Mouse (Mus musculus) MEL-GATA-1-ER (cell line): ENCODE measurements around the gene Ibtk.

Experiments
- DNase-seq: peaks from one replicate; pipeline ENCODE4 v3.0.0-alpha.2; 2012; ENCODE audit warnings: low read depth; ENCODE audit errors: extremely low read depth

Ibtk gene

GRCm38 (mm10) chr9:85701981-85702380, 47.2 kb downstream of the Ibtk start:
- DNase-seq = no peak

GRCm38 (mm10) chr9:85695606-85696005, 53.5 kb downstream of the Ibtk start:
- DNase-seq = no peak

GRCm38 (mm10) chr9:85693231-85694116, 55.7 kb downstream of the Ibtk start:
- no peak for DNase-seq

DNA sequence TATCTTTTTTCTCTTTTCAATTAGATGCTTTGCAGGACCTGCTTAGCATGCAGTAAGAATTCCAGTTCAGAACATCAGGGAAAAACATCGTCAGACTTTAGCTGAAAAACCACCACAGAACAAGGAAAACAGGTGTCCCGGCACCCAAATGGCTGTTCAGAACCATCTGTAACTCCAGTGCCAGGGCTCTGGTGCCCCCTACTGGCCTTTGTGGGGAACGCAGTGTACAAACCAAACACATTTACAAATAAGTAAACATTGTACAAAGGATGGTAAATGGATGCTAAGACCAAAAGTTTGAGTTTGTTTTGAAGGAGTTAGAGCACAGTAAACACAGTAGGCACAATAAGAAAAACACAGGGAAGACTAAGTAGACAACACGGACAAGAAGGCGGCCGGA, 64.1 kb downstream of the Ibtk start:
- no peak for DNase-seq

- DNase-seq = no peak
Observed at GRCm38 (mm10) chr9:85675131-85675905, 73.8 kb downstream of the Ibtk start.

DNA sequence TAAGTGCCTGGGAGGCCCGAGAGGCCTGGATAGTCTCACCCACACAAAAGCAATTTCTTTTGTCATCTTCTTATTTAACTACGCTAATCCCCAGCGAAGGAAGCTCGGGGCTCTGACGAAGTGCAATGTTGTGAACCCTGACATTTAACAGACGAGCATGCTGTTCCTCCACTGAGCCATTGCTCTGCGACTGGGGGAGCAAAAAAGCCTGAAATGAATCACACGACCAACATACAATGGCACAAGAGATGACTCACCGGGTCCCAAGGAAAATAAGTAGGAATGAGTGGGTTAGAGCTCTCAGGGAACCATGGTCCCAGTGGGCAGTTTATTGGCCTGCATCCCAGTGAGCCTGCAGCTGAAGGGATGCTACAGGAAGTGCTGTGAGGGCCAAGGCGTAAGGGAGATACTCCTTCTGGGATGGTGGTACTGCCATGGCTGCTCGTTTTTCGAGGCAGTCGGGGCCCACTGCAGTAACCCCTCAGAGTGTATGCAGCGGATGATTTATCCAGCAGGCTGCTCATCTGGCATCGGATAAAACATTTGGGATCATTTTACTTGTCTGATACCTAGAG, 75.1 kb downstream of the Ibtk start:
- DNase-seq = no peak

DNA sequence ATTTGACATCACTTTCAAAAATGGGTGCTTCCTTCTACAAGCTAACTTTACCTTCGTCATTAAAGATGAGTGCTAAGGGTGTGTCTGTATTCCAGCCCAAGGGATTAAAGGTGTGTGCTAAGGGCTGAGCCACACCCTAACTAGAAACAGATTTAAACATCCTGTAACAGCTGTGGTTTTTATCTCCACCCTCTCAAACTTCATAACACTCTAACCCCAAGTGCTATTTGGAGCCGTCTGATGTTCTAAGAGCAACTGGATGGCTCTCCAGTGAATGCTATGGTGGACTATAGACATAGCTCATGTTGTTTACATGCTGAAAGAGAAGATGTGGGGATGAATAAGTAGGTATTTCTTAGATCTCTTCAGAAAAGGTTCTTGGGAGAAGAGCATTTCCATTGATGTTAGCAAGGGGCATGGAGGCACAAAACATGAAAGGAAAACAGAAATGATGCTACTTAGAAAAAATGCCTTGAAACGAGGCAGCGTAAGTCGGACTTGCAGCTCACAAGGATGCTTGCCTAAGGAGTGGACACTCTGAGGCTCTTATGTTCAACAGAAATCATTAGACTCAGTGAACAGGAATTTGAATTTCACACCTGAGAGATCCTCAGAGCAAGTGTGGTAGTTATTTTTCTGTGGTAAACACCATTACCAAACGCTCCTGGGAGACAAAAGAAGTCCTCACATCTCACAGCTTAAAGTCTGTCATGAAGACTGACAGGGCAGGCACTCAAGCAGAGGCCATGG, 77.4 kb downstream of the Ibtk start:
- no peak for DNase-seq

DNA sequence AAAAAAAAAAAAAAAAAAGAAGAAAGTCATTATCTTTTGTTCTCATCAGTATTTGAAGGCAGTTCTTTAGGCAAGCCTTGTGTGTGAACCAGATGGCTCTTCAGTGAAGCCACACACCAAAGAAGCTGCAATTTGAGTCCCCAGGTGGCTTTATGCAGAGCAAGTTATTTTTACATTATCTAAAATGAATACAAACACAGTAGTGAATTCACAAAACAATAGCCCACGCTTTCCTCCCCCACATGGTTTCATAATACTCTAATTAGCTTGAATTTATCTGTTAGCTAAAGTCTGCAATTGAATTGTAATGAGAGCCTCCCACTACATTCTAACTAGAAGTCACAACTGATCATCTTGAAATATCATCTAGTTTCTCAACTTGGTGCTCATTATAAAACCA, 84.8 kb downstream of the Ibtk start:
- DNase-seq = no peak

- no peak for DNase-seq
Observed at GRCm38 (mm10) chr9:85663810-85664209, 85.3 kb downstream of the Ibtk start.

DNA sequence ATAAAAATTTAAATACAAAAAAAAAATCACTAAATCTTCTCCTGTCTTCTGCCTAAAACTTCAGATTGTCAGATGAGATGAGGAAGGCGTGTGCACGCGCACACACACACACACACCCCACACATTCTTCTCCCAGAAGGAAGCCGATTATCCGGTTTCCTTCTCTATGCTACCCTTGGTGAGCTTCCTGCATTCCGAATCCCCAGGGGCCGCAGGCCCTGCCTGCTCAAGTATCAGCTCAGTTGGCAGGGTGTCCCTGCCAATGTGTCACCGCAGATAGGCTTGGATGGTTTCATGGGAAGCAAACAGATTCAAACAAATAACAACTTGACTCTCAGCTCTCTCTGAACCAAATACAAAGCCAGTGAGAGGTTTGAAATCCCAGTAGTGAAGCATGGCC, 86.0 kb downstream of the Ibtk start:
- DNase-seq = no peak

DNA sequence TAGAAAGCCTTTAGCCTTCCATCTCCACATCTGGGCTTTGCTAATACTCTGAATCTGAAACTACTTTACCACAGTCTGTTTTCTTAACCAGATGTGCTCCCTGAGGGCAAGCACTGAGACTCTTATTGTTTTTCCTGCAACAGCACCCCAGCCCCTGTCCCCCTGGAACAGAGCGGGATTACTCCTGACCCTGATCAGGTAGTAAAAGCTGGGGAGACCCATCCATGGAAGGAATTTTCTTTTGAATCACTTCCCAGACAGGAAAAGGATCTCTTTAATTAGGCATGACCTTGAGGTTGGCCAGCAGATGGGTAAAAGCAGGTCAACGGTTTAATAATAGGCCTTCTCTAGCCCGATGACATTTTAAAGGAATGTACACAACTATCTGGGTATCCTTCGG, 95.7 kb downstream of the Ibtk start:
- DNase-seq = no peak

DNA sequence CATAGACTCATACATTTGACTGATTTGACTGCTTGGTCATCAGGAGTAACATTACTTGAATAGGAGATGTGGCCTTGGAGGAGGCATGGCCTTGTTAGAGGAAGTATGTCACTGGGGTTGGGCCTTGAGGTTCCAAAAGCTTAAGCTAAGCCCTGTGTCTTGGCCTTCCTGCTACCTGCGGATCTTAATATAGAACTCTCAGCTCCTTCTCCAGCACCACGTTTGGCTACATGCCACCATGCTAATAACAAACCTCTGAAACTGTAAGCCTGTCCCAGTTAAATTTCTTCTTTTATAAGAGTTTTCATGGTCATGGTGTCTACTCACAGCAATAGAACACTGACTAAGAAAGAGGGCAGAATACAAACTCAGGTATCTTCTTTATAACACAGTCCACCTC, 110.9 kb downstream of the Ibtk start:
- no peak for DNase-seq
